Mouse (Mus musculus) olfactory bulb, adult 2 months (tissue): ENCODE results near the gene Nrxn3. TPM values are rescaled to one million over a fixed set of nuclear protein-coding genes. Genes with fewer than 3 reads are reported as not detected.

ENCODE experiments used
- H3K27ac ChIP-seq: fragments of 200-500 bp; 2 replicates; pipeline ENCODE4 v1.5.1; 2012; ENCODE audit warnings: low read depth, low read length; ENCODE audit not compliant: insufficient read depth
- H3K4me1 ChIP-seq: fragments of 200-500 bp; 2 replicates; pipeline ENCODE4 v1.6.1; 2012; ENCODE audit warnings: low read length; ENCODE audit not compliant: control insufficient read depth, insufficient read depth
- H3K4me3 ChIP-seq: fragments of 200-500 bp; 2 replicates; pipeline ENCODE4 v1.5.1; 2012; ENCODE audit warnings: mild to moderate bottlenecking, low read depth, low read length, moderate library complexity; ENCODE audit not compliant: insufficient read depth
- CTCF ChIP-seq: fragments of 200-500 bp; IDR thresholded peaks from 2 replicates; pipeline ENCODE4 v1.5.1; 2012; ENCODE audit warnings: low read depth, mild to moderate bottlenecking, low read length, moderate library complexity; ENCODE audit not compliant: insufficient read depth
- POLR2A ChIP-seq: fragments of 200-500 bp; IDR thresholded peaks from 2 replicates; pipeline ENCODE4 v1.6.1; 2012; ENCODE audit warnings: mild to moderate bottlenecking, low read depth, low read length, moderate library complexity; ENCODE audit not compliant: insufficient read depth
- WGBS: fragments of 180-500 bp; shearing (Covaris S2); methylation state at CpG from one replicate; pipeline ENCODE4 v1.1.7; 2018; 5-methylcytosine and 5-hydroxymethylcytosine counted together
- polyA plus RNA-seq: library from polyadenylated mRNA; stranded (reverse); fragments of >200 nt; gene quantifications from 2 replicates; pipeline ENCODE4 v1.2.4, GENCODE M21; 2012; ENCODE audit warnings: low replicate concordance; ENCODE audit not compliant: missing spikeins, insufficient read depth, insufficient read length

The Nrxn3 gene
- polyA plus RNA-seq, 1 experiment, result not detected

DNA sequence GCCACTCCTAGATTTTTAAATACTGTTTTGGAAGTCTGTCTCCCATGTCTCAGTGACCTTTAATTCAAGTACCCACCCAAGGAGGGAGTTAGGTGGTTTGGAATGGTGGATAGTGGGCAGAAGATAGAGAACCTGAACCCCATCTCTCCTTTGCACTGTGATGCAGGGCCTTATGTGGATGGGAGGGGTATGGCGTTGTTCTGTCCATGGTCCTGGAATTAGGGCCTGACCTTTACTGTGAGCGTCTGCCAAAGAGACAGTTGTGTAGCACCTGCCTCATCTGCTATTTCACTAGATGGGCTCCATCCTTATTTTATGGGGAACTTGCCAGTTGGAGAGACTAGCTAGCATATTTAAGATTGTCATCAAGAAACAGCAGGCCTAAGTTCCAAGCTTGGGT, 8.0 kb downstream of the Nrxn3 start:
- 77% methylated on average over 2 of the region's 2 CpGs for WGBS
- no peak overlapping the region for H3K4me3 ChIP-seq
- H3K27ac ChIP-seq, result no peak overlapping the region
- H3K4me1 ChIP-seq, result peaks cover 12% of the 10 kb centered on the region
- TF ChIP-seq CTCF (no peak), POLR2A (no peak)

DNA sequence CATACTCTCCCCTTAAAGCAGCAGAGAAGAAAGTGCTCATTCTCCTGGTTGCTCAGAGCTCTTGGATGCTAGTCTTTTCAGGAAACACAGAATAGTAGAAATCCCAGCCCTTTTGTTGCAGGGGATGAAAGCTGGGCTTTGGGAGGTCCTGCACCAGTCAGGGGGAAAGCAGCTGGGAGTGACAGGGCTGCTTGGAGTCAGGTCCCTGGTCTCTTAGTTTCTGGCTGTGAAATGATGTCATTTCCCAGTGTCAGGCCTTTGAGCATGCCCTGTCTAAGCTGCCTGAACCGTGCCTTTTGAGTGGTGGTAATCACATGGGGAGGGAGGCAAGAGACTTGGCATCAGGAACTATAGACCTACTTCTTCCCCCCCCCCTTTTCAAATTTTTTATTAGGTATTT, 12.4 kb downstream of the Nrxn3 start:
- no peak for TF ChIP-seq POLR2A
- TF ChIP-seq CTCF, result no peak
- 13% methylated on average over 1 of the region's 1 CpGs for WGBS
- Histone ChIP-seq H3K4me1 (peaks cover 20% of the 10 kb centered on the region), H3K27ac (no peak overlapping the region), H3K4me3 (no peak overlapping the region)

DNA sequence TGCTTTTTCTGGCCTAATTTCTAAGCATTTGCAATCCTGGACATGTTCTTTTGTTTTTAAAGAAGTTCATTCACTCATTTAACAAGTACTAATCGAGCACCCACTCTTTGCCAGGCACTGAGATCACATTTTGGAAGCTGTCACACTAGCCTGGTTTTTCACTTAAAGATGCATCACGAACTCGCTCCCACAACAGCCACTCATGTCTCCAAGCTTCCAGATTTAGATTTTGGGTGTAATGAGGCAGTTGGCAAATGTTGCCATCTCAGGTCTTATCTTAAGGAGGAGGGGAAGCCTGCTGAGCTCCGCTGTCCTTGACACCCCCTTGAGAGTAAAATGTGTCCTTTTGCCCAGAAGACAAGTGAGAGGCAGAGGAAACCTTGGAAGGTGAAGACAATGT, 14.4 kb downstream of the Nrxn3 start:
- H3K27ac ChIP-seq, result peak overlapping the region; percentile 35; the same call in 1 of the 2 replicates
- H3K4me1 ChIP-seq, result peaks cover 17% of the 10 kb centered on the region
- H3K4me3 ChIP-seq, result no peak overlapping the region
- WGBS, result 37% methylated on average over 4 of the region's 4 CpGs
- no peak for TF ChIP-seq POLR2A
- no peak for TF ChIP-seq CTCF

DNA sequence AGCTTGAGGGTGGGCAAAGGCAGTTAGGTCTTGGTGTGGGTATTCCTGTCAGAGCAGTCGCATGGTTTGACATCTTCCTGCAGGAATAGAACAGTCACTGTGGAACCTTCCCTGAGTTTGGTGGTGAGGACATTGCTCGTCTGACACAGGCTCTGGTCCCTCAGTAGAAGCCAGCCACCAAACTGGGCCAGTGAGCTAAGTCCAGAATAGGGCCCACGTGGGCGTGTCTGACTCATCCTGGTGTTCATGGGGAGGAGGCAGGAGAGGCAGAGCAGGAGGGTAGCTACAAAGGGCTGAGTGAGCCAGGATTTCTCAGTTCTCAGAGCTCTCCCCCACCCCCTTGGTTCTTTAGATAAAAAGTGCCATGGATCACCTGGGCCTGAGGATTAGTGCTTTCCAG, 15.9 kb downstream of the Nrxn3 start:
- WGBS, result 26% methylated on average over 4 of the region's 4 CpGs
- Histone ChIP-seq H3K4me3 (no peak overlapping the region), H3K27ac (no peak overlapping the region)

DNA sequence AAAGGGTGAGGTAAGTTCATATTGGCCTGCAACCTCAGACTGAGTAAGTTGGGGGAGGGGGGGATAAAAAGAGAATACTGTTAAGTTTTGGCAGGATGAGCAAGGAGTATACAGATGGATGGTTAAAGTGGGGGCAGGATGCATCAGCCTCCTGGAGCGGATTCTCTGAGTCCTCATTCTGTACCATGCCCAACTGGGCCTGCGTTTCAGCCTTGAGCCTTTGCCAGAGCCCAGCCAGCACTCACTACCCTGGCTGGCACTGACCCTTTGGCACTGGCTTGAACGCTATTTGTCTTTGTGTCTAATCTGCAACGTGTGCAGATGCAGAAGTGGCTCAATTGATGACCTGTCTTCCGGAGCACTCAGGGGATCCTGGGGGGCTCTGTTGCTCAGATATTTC, 24.1 kb downstream of the Nrxn3 start:
- TF ChIP-seq POLR2A (no peak), CTCF (no peak)
- no peak overlapping the region for H3K27ac ChIP-seq
- peaks cover 14% of the 10 kb centered on the region for H3K4me1 ChIP-seq
- 20% methylated on average over 5 of the region's 5 CpGs for WGBS
- H3K4me3 ChIP-seq, result no peak overlapping the region

More for the DNA sequence above, 15.9 kb downstream of the Nrxn3 start:
- TF ChIP-seq POLR2A, result no peak
- peaks cover 18% of the 10 kb centered on the region for H3K4me1 ChIP-seq

DNA sequence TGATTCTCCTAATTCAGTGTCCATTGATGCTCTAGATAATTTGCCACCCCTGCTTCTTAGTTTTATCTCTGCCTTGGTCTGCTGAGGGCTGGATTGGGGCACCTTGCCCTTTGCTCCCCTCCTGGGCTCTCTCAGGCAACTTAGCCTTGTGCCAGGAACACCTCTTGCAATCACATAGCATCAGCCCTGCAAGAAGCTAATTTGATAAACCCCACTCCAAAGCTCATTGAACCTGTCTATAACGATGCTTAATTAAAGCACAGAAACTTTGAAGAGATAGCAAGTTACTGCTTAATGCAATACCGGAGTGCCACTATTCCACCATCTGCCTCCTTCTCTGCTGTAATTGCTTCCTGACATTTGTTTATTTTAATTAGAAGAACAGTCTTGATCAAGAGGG, 42.1 kb downstream of the Nrxn3 start:
- WGBS, result 39% methylated on average over 2 of the region's 2 CpGs
- TF ChIP-seq POLR2A (no peak), CTCF (no peak)
- Histone ChIP-seq H3K27ac (no peak overlapping the region), H3K4me1 (no peaks in the 10 kb centered on the region; the same call in 1 of the 2 replicates), H3K4me3 (no peak overlapping the region)

DNA sequence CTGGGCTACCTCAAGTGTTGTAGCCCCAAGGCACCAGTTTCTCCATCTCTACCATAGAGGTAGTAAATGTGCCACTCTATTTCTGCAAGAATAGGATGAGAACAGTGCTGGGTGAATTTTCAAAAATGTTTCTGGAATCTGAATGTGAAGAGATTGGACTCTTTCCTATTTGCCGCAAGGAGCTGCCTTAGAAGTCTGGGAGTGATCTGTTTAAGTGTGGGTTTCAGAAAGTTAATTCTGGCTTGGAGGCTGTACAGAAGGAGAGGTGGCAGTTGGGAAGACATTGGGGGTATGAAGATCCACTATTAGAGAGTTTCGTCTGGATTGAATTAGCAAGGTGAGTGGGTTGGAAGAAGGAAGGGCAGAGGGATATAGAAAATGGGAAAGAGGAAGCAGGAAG, 52.0 kb downstream of the Nrxn3 start:
- TF ChIP-seq POLR2A (no peak), CTCF (no peak)
- H3K4me1 ChIP-seq, result peaks cover 4% of the 10 kb centered on the region; the same call in 1 of the 2 replicates
- 45% methylated on average over 2 of the region's 2 CpGs for WGBS
- H3K27ac ChIP-seq, result no peak overlapping the region
- H3K4me3 ChIP-seq, result no peak overlapping the region

DNA sequence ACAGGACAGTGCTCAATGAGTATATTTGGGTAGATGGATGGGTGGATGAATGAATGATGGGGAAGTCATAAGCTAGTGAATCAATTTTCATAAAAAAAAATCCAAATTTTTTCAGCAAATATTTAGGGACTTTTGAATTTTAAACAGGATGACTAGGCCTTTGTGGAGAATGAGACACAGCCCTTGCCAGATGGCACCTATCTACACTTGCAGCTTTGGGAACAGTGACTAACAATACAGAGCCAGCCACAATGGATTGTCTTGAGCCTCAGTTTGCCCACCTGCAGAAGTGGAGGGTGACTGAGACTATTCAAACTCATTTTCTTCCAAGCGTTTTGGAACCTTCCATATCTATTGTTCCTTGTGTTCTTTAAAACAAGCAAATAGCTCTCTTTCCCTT, 55.4 kb downstream of the Nrxn3 start:
- 80% methylated on average over 1 of the region's 1 CpGs for WGBS
- Histone ChIP-seq H3K27ac (no peak overlapping the region), H3K4me1 (peaks cover 4% of the 10 kb centered on the region; the same call in 1 of the 2 replicates), H3K4me3 (no peak overlapping the region)
- TF ChIP-seq POLR2A, result no peak
- TF ChIP-seq CTCF, result no peak

DNA sequence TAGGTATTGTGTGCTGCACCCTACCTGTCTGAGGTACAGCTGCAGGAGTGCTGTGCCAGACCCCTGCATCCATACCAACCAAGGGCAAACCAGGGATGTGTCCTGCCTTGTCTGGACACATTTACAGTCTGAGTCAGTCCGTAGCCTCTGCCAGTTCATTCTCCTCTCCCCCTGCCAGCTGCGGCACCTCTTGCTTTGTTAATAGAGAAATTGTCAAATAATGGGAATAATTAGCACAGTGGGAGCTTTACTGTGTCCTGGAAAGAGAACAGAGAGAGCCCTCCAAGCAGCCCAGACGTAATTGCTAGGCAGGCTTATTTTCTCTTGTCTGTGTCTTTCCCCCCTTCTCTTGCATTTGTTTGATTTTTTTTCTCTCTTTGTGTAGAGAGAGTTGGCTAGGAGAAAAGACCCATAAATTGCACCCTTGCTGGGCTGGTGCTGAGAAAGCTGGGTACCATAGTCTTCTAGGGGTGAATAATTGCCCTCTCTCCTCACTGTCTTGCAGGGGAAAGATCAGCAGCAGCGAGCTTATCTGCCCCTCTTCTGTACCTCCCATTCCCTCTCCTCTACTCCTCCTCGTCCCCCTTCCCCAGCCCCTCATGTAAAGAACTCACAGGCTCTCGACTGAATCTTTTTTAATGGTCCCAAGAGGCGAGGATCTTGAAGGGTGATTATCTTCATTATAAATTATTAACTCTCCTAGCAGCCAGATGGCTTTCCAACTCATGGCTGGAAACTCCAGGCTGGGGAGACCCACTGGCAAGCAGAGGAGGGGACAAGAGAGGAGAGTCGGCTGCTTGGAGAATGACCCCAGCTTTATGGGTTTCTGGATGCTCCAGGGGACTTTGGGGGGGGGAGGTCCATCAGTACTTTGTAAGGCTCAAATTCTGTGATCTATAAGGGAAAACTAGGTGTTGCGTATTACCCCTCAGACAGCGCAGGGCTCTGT, 61.8 kb downstream of the Nrxn3 start:
- 31% methylated on average over 10 of the region's 10 CpGs for WGBS
- H3K4me1 ChIP-seq, result peaks cover 10% of the 10 kb centered on the region
- H3K27ac ChIP-seq, result peak overlapping the region; percentile 55
- no peak overlapping the region for H3K4me3 ChIP-seq
- TF ChIP-seq CTCF (no peak), POLR2A (no peak)

DNA sequence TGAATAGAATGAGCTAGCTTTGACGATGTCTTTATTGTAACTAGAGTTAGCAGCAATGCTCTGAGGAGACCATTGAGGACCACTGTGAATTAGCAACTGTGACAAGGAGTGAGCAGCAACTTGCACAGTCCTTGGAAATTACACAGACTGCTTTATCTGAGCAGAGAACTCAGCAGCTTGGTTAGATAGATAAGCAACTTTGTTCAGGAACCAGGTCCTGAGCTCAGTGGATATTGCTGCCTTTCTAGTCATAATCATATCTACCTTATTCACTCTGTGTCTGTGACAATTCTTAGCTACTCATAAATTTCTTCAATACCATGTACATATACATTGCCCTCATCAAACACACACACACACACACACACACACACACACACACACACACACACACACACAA, 70.6 kb downstream of the Nrxn3 start:
- 36% methylated on average over 1 of the region's 1 CpGs for WGBS
- Histone ChIP-seq H3K4me1 (peaks cover 17% of the 10 kb centered on the region; the same call in 1 of the 2 replicates), H3K4me3 (no peak overlapping the region), H3K27ac (no peak overlapping the region)
- no peak for TF ChIP-seq POLR2A
- no peak for TF ChIP-seq CTCF
